Mouse (Mus musculus): ENCODE data around the gene Nfil3. TPM values are rescaled to one million over a fixed set of nuclear protein-coding genes. Genes with fewer than 3 reads are reported as not detected.

Nfil3 gene
- polyA plus RNA-seq, 1 experiment, result not detected

GRCm38 (mm10) chr13:52974676-52975075, 6.2 kb downstream of the Nfil3 start:
- TF ChIP-seq GATA1 (IDR thresholded peaks at IDR 0.05; ENCODE audit: low read length), result no peak

DNA sequence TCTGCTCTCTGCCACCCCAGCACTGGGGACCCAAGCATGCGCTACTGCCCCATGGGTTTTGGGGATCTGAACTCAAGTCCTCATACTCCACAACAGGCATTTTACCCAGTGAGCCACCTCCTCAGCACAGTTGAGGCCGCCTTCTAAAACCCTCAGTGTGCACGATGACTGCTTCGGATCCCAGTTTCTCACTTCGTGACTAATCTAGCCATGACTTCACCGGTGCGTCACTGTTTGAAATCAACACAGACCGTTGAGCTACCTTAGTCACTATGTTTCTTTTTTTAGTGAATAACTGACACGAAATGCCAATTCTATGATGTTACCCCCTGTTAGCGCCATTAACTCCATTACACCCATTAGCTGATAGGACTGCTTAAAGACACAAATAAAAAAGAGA, 7.4 kb downstream of the Nfil3 start:
- TF ChIP-seq GATA1 (IDR thresholded peaks at IDR 0.05; ENCODE audit: low read length), result no peak

DNA sequence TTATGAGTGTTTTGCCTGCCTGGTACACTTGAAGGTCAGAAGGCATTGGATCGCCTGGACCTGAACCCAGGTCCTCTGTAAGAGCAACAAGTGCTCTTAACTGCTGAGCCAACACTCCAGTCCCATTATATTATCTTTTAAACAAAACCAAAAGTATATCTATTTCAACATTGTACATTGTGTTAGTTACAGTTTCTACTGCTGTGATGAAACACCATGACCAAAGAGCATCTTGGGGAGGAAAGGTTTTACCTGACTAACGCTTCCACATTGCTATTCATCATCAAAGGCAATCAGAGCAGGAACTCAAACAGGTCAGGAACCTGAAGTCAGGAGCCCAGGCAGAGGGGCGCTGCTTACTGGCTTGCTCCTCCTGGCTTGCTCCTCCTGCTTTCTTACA, 8.2 kb downstream of the Nfil3 start:
- TF ChIP-seq GATA1 (IDR thresholded peaks at IDR 0.05; ENCODE audit: low read length), result no peak

GRCm38 (mm10) chr13:52970876-52971275, 10.0 kb downstream of the Nfil3 start:
- no peak for TF ChIP-seq GATA1 (IDR thresholded peaks at IDR 0.05; ENCODE audit: low read length)

- TF ChIP-seq GATA1 (IDR thresholded peaks at IDR 0.05; ENCODE audit: low read length), result no peak
Measured at GRCm38 (mm10) chr13:52962922-52963321, 18.0 kb downstream of the Nfil3 start.

GRCm38 (mm10) chr13:52962361-52962760, 18.5 kb downstream of the Nfil3 start:
- TF ChIP-seq GATA1 (IDR thresholded peaks at IDR 0.05; ENCODE audit: low read length), result no peak

DNA sequence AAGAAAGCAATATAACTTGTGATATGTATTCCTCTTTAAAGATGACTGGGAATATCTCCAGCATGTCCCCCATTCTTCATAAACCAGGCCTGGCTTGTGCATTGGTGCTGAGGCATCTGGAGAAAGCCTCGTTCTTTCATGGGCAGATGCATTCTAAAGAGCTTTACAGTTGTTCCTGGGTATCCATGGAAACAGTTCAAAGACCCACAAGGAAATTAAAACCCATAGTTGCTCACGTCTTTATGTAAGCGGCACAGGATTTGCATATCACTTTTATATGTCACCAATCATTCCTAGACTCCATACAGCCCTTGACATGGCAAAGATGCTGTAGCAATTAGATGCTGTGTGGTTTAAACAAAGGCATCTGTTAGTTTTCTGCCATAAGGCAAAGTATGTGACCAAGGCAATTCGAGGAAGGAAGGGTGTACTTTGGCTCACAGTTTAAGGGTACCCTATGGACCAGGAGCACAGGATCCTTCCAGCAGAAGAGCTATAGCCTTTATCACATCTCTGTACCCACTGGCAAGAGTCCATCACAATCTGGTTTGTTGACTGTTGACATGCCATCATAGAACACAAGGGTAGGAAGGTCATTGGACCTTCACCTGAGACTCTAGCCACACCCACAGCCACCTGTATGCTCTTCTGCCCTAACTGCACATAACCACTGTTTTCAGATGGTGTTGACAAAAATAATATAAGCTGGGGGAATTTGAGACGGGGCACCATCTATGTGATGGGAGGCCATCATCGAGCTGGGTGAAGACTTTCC, 26.9 kb downstream of the Nfil3 start:
- no peak for TF ChIP-seq GATA1 (IDR thresholded peaks at IDR 0.05; ENCODE audit: low read length)

GRCm38 (mm10) chr13:52949211-52949610, 31.7 kb downstream of the Nfil3 start:
- no peak for TF ChIP-seq GATA1 (IDR thresholded peaks at IDR 0.05; ENCODE audit: low read length)

DNA sequence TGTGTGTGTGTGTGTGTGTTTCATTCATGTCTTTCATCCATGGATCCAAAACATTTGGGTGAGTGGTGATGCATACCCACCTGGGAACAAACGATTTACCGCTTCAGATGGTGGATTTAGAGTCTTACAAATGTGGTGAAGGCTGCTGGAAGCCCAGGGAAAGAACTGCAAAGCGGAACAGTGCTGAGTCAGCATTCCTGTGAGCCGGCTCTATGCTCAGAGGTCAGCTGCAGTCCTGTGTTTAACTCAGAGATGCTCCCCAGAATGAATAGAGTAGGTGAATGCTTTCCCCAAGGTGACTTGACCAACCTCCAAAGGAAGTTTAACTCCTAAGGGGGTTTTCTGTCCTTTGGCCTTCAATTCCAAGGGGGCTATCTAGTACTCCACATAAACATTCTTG, 33.3 kb downstream of the Nfil3 start:
- TF ChIP-seq GATA1 (IDR thresholded peaks at IDR 0.05; ENCODE audit: low read length), result no peak

DNA sequence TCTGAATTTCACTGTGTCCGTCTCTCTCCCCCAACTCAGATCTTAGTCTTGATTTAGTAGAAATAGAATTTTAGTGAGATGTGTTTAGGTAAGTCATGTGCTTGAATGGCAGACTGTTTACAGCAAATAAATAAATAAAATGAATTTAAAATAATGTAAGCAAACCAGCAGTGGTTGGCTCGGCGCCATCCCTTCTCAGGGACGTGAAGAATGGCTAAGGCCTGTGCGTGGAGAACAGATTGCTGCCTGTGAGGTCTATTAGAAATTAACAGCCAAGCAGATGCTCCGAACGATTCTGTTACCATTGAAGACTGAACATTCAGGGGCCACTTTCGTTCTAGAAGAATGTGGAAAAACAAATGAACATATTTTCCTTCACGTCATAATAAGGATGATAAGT, 35.1 kb downstream of the Nfil3 start:
- TF ChIP-seq GATA1 (IDR thresholded peaks at IDR 0.05; ENCODE audit: low read length), result no peak

GRCm38 (mm10) chr13:52944116-52944515, 36.8 kb downstream of the Nfil3 start:
- TF ChIP-seq GATA1 (IDR thresholded peaks at IDR 0.05; ENCODE audit: low read length), result no peak

DNA sequence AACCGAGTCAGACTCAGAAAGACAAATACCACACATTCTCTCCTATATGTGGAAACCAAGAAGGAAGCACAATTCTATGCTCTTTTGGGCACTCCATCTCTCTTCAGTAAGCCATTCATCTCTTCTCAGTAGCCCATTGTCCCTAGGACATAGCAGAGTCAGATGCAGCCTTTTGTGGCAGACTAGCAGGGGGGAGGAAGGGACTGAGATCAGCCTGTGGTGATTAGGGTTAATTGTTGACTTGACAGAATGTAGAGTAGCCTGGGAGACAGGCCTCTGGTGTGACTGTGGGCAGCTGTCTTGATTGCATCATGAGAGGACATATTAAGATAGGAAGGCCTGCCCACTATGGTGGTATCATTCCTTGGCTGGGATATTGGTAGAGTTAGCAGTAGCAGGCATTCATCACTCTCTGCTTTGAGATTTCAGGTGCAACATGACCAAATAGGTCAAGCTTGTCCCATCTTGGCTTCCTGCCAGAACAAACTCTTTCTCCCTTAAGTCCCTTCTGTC, 37.9 kb downstream of the Nfil3 start:
- no peak for TF ChIP-seq GATA1 (IDR thresholded peaks at IDR 0.05; ENCODE audit: low read length)

DNA sequence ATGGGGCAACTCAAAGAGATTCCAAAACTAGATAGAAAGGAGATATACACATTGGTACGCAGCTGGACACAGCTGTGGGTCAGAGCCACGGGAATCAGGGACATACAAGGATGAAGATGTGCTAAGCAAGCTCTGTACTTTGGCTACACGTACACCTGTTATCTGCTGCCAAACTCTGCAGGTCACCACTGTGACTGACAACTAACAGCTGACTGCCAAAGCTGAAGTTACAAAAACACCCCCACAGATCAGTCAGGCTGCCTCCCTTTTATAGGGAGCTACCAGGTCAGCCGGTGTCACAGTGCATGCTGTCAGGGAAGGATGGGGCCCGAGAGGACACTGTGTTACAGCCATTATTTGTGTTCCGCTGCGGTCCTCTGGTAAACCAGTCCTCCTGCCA, 39.9 kb downstream of the Nfil3 start:
- TF ChIP-seq GATA1 (IDR thresholded peaks at IDR 0.05; ENCODE audit: low read length), result no peak

GRCm38 (mm10) chr13:52930582-52930981, 50.3 kb downstream of the Nfil3 start:
- no peak for TF ChIP-seq GATA1 (IDR thresholded peaks at IDR 0.05; ENCODE audit: low read length)

GRCm38 (mm10) chr13:52929209-52930171, 51.4 kb downstream of the Nfil3 start, which contains the start of gene Auh:
Gene Auh (minus strand): TSS chr13:52929681.
- TF ChIP-seq GATA1 (IDR thresholded peaks at IDR 0.05; ENCODE audit: low read length), result no peak

GRCm38 (mm10) chr13:52928392-52928791, 52.5 kb downstream of the Nfil3 start:
- no peak for TF ChIP-seq GATA1 (IDR thresholded peaks at IDR 0.05; ENCODE audit: low read length)
